Mouse (Mus musculus) heart, postnatal 36 days (tissue): ENCODE measurements around the gene Zfp112. TPM values are rescaled to one million over a fixed set of nuclear protein-coding genes. Genes with fewer than 3 reads are reported as not detected.
A peak's percentile ranks its signal among the peaks of the same experiment; 100 is the strongest.

Experiments used
- DNase-seq, 2 experiments: peaks; one replicate each; pipeline ENCODE4 v3.0.0; 2021 to 2022
- intact Hi-C: fragments of 180-260 bp; cut with DNase I; formaldehyde crosslinking; loops from one replicate; pipeline ENCODE4 v1.15.1; 2025
- total RNA-seq, 2 experiments: library from RNA; stranded (reverse); gene quantifications; 2 replicates each; pipeline ENCODE4 v1.2.3; 2021

Zfp112 gene
- total RNA-seq, 2 experiments from 2014 or later: 2.8 to 3.7 TPM

DNA sequence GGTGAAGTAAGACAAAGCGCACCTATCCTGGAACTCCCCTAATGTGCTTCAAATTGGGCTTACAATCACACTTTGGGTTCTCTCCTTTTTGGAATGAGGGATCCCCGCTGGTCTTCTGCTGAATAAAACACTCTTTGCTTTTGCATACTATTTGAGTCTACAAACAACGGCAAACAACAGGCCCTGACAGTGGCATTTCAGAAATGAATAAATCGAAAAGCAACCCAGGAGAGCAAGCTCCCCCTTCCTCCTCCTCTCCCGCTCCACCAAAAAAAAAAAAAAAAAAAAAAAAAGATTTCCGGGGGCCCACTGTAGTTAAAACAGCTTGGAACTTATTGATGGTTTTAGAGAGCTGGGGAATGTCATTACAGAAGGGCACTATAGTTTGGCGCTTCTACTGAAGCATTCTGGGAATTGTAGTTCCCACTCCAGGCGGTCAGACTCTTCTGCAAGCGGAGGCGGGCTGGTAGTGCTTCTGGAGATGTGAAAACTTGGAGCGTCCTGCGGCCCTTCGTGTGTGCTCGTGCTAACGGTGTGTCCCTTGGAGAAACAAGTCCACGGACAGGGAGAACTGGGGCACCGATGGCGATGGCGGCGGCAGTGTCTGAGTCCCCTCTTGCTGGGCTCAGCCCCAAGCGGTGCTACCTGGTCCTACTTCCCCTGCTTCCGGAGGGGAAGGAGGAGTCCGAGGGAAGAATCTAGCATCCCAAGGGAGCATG, 62.7 kb downstream of the Zfp112 start, which contains the start of gene Zfp114:
Gene Zfp114 (plus strand): TSS at position 443 of the 719 bp plus-strand sequence.
- intact Hi-C loops: no loop called here
- peak; percentile 24 to 39 for DNase-seq

DNA sequence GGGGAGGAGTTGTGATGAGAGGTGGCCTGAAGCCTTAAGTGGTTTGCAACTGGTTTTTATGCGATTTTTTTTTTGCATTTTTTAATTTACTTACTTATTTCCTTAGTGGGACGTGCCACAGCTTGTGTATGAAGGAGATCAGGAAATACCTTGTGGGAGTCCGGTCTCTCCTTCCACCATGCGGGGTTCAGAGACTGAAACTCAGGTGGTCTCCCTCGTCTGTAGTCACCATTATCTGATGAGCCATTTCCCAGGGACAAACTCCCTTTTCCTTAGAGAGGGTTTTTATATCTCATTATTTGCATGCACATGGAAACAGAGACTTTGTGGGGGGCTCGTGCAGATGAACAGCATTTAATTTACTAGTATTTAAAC, 63.2 kb downstream of the Zfp112 start:
- DNase-seq: no peak
- intact Hi-C loops: no loop called here

Other genes with a start within 250 kb of the Zfp112 start
- gene Vmn1r177, start 245.9 kb upstream of the Zfp112 start, total RNA-seq: not detected
- gene Vmn1r178, start 220.3 kb upstream of the Zfp112 start, total RNA-seq: not detected
- gene Vmn1r179, start 185.3 kb upstream of the Zfp112 start, total RNA-seq: not detected
- not detected for gene Vmn1r180, start 161.7 kb upstream of the Zfp112 start, total RNA-seq
- not detected for gene Vmn1r181, start 137.7 kb upstream of the Zfp112 start, total RNA-seq
- gene V1rd19, start 110.6 kb upstream of the Zfp112 start, total RNA-seq: not detected
- not detected for gene Vmn1r183, start 59.1 kb upstream of the Zfp112 start, total RNA-seq
- gene Zfp180, start 30.4 kb upstream of the Zfp112 start, total RNA-seq: 10 to 100 TPM; 13.1 TPM
- gene Zfp235, start 21.9 kb downstream of the Zfp112 start, total RNA-seq: 1 to 10 TPM; 5.5 to 6.0 TPM
- under 1 TPM in 1 of 2 experiments, not detected in 1; 0.11 TPM for gene Zfp114, start 62.7 kb downstream of the Zfp112 start, total RNA-seq
- 1 to 10 TPM; 3.8 to 4.3 TPM for gene Zfp111, start 99.1 kb downstream of the Zfp112 start, total RNA-seq
- gene Zfp109, start 125.2 kb downstream of the Zfp112 start, total RNA-seq: 1 to 10 TPM; 1.7 to 1.8 TPM
- 1 to 10 TPM; 1.8 to 2.2 TPM for gene Zfp108, start 142.5 kb downstream of the Zfp112 start, total RNA-seq
- gene Zfp93, start 158.1 kb downstream of the Zfp112 start, total RNA-seq: 1 to 10 TPM; 3.8 to 4.1 TPM
- 1 to 10 TPM; 2.1 to 3.8 TPM for gene Zfp61, start 188.9 kb downstream of the Zfp112 start, total RNA-seq
- 1 to 10 TPM; 1.7 to 2.5 TPM for gene Zfp94, start 204.4 kb downstream of the Zfp112 start, total RNA-seq
- not detected for gene Tescl, start 221.6 kb downstream of the Zfp112 start, total RNA-seq
- not detected for gene Lypd5, start 236.9 kb downstream of the Zfp112 start, total RNA-seq